ENCODE assay signal across 22 mouse cellular contexts in genomic region chr8:93866271-93866670, GRCm38 (mm10).
"Had no signal": no experiment of that assay in that cellular context is flagged by ENCODE, and none has a peak within 500 bp of the region (broad histone marks: within the 10 kb centered on the region; RNA-seq: fewer than 3 reads in every experiment).

No protein-coding gene starts in this region.

- H3K27me3 ChIP-seq: limb, embryonic 12.5 days; limb, embryonic 15.5 days; megakaryocyte, embryonic 14.5 days; midbrain, embryonic 15.5 days; neural tube, embryonic 12.5 days; neural tube, embryonic 15.5 days; stomach, embryonic 15.5 days had no signal

- H3K4me1 ChIP-seq: limb, embryonic 12.5 days; limb, embryonic 15.5 days; megakaryocyte, embryonic 14.5 days; midbrain, embryonic 10.5 days; neural tube, embryonic 12.5 days; stomach, embryonic 15.5 days had no signal

- H3K36me3 ChIP-seq: limb, embryonic 12.5 days; limb, embryonic 15.5 days; midbrain, embryonic 10.5 days; midbrain, embryonic 15.5 days; neural tube, embryonic 12.5 days; neural tube, embryonic 15.5 days; stomach, embryonic 15.5 days had no signal

- DNase-seq: kidney, adult 2 months; kidney, postnatal 25 days; liver, postnatal 0 days; lung, embryonic 14.5 days; lung, postnatal 10 days; lung, postnatal 36 days; right cerebral cortex, adult 18-20 months; right cerebral cortex, postnatal 14 days; right cerebral cortex, postnatal 4 days; thymus, postnatal 36 days had no signal

- ATAC-seq: intestine, postnatal 0 days; liver, postnatal 0 days; midbrain, embryonic 15.5 days had no signal

- H3K9me3 ChIP-seq: limb, embryonic 12.5 days; limb, embryonic 15.5 days; megakaryocyte, embryonic 14.5 days; midbrain, embryonic 10.5 days; midbrain, embryonic 15.5 days; neural tube, embryonic 12.5 days; neural tube, embryonic 15.5 days; stomach, embryonic 15.5 days had no signal

- H3K4me2 ChIP-seq: limb, embryonic 12.5 days; limb, embryonic 15.5 days; liver, embryonic 11.5 days; lung, embryonic 14.5 days; midbrain, embryonic 15.5 days; neural tube, embryonic 12.5 days; neural tube, embryonic 15.5 days; stomach, embryonic 15.5 days had no signal

- H3K4me3 ChIP-seq: limb, embryonic 12.5 days; limb, embryonic 15.5 days; megakaryocyte, embryonic 14.5 days; midbrain, embryonic 10.5 days; midbrain, embryonic 15.5 days; neural tube, embryonic 12.5 days; neural tube, embryonic 15.5 days; stomach, embryonic 15.5 days had no signal

- H3K9ac ChIP-seq: limb, embryonic 12.5 days; limb, embryonic 15.5 days; liver, embryonic 14.5 days; liver, postnatal 0 days; lung, embryonic 14.5 days; midbrain, embryonic 15.5 days; neural tube, embryonic 12.5 days; neural tube, embryonic 15.5 days; stomach, embryonic 15.5 days had no signal

- H3K27ac ChIP-seq: kidney, postnatal 0 days; limb, embryonic 12.5 days; limb, embryonic 15.5 days; liver, embryonic 14.5 days; midbrain, embryonic 10.5 days; midbrain, embryonic 15.5 days; neural tube, embryonic 12.5 days; neural tube, embryonic 15.5 days; stomach, embryonic 15.5 days had no signal
